Mouse (Mus musculus) liver, adult 2 months (tissue): ENCODE results near the gene Olfr815.

Experiments used
- CTCF ChIP-seq: fragments of 200-500 bp; IDR thresholded peaks from 2 replicates; pipeline ENCODE4 v1.5.1; 2011; ENCODE audit warnings: low read depth, low read length, control low read depth
- POLR2A ChIP-seq: fragments of 200-500 bp; IDR thresholded peaks from 2 replicates; pipeline ENCODE4 v1.6.1; 2011; ENCODE audit warnings: low read length, control low read depth; ENCODE audit not compliant: insufficient read depth; ENCODE audit errors: extremely low read depth

DNA sequence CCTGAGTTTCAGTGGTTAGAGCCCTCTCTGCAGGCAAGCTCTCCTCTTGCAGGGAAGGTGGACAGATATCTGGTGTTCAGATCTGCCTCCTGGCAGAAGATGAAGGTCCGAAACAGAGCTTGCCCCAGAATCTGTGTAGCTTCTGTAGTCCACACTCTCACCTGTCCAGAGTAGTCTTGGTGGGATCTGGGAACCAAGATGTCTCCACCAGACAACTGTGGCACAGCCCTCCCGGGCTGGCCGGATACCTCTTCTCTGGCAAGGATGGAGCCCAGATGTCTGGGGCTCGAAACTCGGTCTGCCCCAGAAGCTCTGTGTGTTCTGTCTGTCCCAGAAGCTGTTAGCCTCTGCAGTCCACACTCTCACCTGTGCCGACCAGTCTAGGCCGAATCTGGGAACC, 19.7 kb downstream of the Olfr815 start:
- TF ChIP-seq CTCF (no peak), POLR2A (no peak)
